Mouse (Mus musculus) erythroblast, embryonic 14.5 days (primary cell): ENCODE results near the gene Arhgap6.

Experiments used
- GATA1 ChIP-seq: IDR thresholded peaks from 2 replicates; pipeline ENCODE4 v1.6.1; 2012; ENCODE audit warnings: low read length, inconsistent platforms, mixed read lengths
- TAL1 ChIP-seq: IDR thresholded peaks from 3 replicates; pipeline ENCODE4 v1.6.1; 2012; ENCODE audit warnings: low read length, inconsistent platforms, mixed read lengths

GRCm38 (mm10) chrX:169140467-169140866 lies 345.6 kb downstream of the Arhgap6 start:
- no peak for TF ChIP-seq GATA1
- TF ChIP-seq TAL1 = no peak
